Mouse (Mus musculus) olfactory bulb, adult 2 months (tissue): ENCODE measurements around the gene Ccdc88c.

Experiments used
- CTCF ChIP-seq: fragments of 200-500 bp; IDR thresholded peaks from 2 replicates; pipeline ENCODE4 v1.5.1; 2012; ENCODE audit warnings: low read depth, mild to moderate bottlenecking, low read length, moderate library complexity; ENCODE audit not compliant: insufficient read depth
- POLR2A ChIP-seq: fragments of 200-500 bp; IDR thresholded peaks from 2 replicates; pipeline ENCODE4 v1.6.1; 2012; ENCODE audit warnings: mild to moderate bottlenecking, low read depth, low read length, moderate library complexity; ENCODE audit not compliant: insufficient read depth

GRCm38 (mm10) chr12:100908298-100909034 lies 120.4 kb downstream of the Ccdc88c start:
- no peak for TF ChIP-seq CTCF
- no peak for TF ChIP-seq POLR2A
